Mouse (Mus musculus): Measurements from ENCODE around the gene Fbf1.

Gene Fbf1

GRCm38 (mm10) chr11:116186360-116186759 is 18.4 kb upstream of the Fbf1 start:
- no peak for ATAC-seq (ENCODE audit: insufficient number of reproducible peaks, low FRiP score, low TSS enrichment)

GRCm38 (mm10) chr11:116185836-116186235 is 17.9 kb upstream of the Fbf1 start:
- no peak for ATAC-seq (ENCODE audit: insufficient number of reproducible peaks, low FRiP score, low TSS enrichment)

- ATAC-seq (ENCODE audit: insufficient number of reproducible peaks, low FRiP score, low TSS enrichment) = no peak
Measured at GRCm38 (mm10) chr11:116178411-116179121, 10.6 kb upstream of the Fbf1 start.

- no peak for ATAC-seq (ENCODE audit: insufficient number of reproducible peaks, low FRiP score, low TSS enrichment)
Measured at GRCm38 (mm10) chr11:116176010-116176409, 8.0 kb upstream of the Fbf1 start.

GRCm38 (mm10) chr11:116174775-116175448 is 6.9 kb upstream of the Fbf1 start:
- ATAC-seq (ENCODE audit: insufficient number of reproducible peaks, low FRiP score, low TSS enrichment) = no peak

GRCm38 (mm10) chr11:116171959-116172358 is 4.0 kb upstream of the Fbf1 start:
- ATAC-seq (ENCODE audit: insufficient number of reproducible peaks, low FRiP score, low TSS enrichment) = no peak

- ATAC-seq (ENCODE audit: insufficient number of reproducible peaks, low FRiP score, low TSS enrichment) = no peak
Measured at GRCm38 (mm10) chr11:116170003-116170800, 2.2 kb upstream of the Fbf1 start.

- ATAC-seq (ENCODE audit: insufficient number of reproducible peaks, low FRiP score, low TSS enrichment) = no peak
Measured at GRCm38 (mm10) chr11:116169214-116169613, 1.2 kb upstream of the Fbf1 start.

GRCm38 (mm10) chr11:116167232-116167631 is 734 bp downstream of the Fbf1 start:
- no peak for ATAC-seq (ENCODE audit: insufficient number of reproducible peaks, low FRiP score, low TSS enrichment)

- ATAC-seq (ENCODE audit: insufficient number of reproducible peaks, low FRiP score, low TSS enrichment) = no peak
Measured at GRCm38 (mm10) chr11:116163002-116163401, 5.0 kb downstream of the Fbf1 start.

- no peak for ATAC-seq (ENCODE audit: insufficient number of reproducible peaks, low FRiP score, low TSS enrichment)
Measured at GRCm38 (mm10) chr11:116162146-116162545, 5.8 kb downstream of the Fbf1 start.

GRCm38 (mm10) chr11:116161312-116161711 is 6.7 kb downstream of the Fbf1 start:
- ATAC-seq (ENCODE audit: insufficient number of reproducible peaks, low FRiP score, low TSS enrichment) = no peak

GRCm38 (mm10) chr11:116150960-116151359 is 17.0 kb downstream of the Fbf1 start:
- ATAC-seq (ENCODE audit: insufficient number of reproducible peaks, low FRiP score, low TSS enrichment) = no peak

GRCm38 (mm10) chr11:116149341-116149740 is 18.6 kb downstream of the Fbf1 start:
- ATAC-seq (ENCODE audit: insufficient number of reproducible peaks, low FRiP score, low TSS enrichment) = no peak

GRCm38 (mm10) chr11:116148761-116149221 is 19.2 kb downstream of the Fbf1 start:
- peak; percentile 36; the same call in 1 of the 2 replicates for ATAC-seq (ENCODE audit: insufficient number of reproducible peaks, low FRiP score, low TSS enrichment)

- no peak for ATAC-seq (ENCODE audit: insufficient number of reproducible peaks, low FRiP score, low TSS enrichment)
Measured at GRCm38 (mm10) chr11:116146294-116146985, 21.5 kb downstream of the Fbf1 start.

GRCm38 (mm10) chr11:116145481-116146293 is 22.3 kb downstream of the Fbf1 start:
- no peak for ATAC-seq (ENCODE audit: insufficient number of reproducible peaks, low FRiP score, low TSS enrichment)

- ATAC-seq (ENCODE audit: insufficient number of reproducible peaks, low FRiP score, low TSS enrichment) = no peak
Measured at GRCm38 (mm10) chr11:116143468-116143867, 24.5 kb downstream of the Fbf1 start.

GRCm38 (mm10) chr11:116142211-116142991 is 25.6 kb downstream of the Fbf1 start:
- no peak for ATAC-seq (ENCODE audit: insufficient number of reproducible peaks, low FRiP score, low TSS enrichment)
